Mouse (Mus musculus) lung, postnatal 0 days (tissue): ENCODE data around the gene Rgs8.

Source experiments
- CTCF ChIP-seq: IDR thresholded peaks from 2 replicates; pipeline ENCODE4 v1.5.1; 2016; ENCODE audit warnings: antibody characterized with exemption, mild to moderate bottlenecking
- EP300 ChIP-seq: IDR thresholded peaks from 2 replicates; pipeline ENCODE4 v1.6.1; 2016; ENCODE audit warnings: antibody characterized with exemption, mild to moderate bottlenecking, control low read depth

DNA sequence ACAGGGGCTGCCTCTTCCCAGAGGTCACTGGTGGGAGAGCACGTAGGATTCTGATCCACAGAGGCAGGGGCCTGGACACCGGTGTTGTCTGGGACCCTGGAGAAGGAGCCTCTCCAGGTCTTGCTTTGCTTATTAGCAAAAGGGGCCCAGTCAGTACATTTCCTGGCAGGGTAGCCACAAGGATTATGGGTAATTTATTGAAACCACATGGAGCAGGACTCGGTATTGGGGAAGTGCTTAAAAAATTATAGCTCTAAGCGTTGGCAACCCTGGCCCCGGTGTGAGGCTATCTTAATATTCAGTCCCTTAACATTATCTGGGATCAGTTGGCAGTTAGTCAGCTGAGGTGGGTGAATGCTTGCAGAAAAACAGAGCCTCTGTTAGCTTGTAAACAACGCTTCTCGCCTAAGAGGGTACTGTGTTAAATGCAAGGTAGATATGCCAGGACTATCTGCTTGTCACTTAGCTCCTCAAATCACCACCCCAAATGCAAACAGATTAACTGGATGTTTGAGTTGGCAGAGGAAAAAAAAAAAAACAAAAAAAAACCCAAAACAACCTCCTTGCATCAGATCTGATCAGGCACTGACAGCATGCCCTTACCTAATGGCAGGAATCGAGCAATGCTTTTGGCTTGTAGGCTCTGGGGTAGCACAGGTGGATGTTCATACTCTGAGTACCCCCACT, 49.5 kb downstream of the Rgs8 start:
- no peak for TF ChIP-seq CTCF
- TF ChIP-seq EP300: no peak
